Mouse (Mus musculus) heart, embryonic 14.5 days (tissue): ENCODE results near the gene Tnfrsf1a. TPM values are rescaled to one million over a fixed set of nuclear protein-coding genes. Genes with fewer than 3 reads are reported as not detected.

ENCODE experiments used
- ATAC-seq: fragments of 200-750 bp; cut with Nextera tagmentation; 2 replicates; pipeline ENCODE4 v1.8.0; 2017; ENCODE audit warnings: low read depth, moderate TSS enrichment; ENCODE audit not compliant: insufficient number of reproducible peaks, insufficient read depth, low FRiP score
- H3K27ac ChIP-seq, 2 experiments: fragments of 200-500 bp in 1 of 2; fragments of 300-500 bp in 1 of 2; sonication (generic) in 1 of 2; replicated peaks in 1 of 2; 2 replicates each; pipeline ENCODE4 v1.5.1; 2012 to 2014; ENCODE audit warnings: low read depth in 2 of 2, low read length in 2 of 2, control low read depth in 1 of 2, mild to moderate bottlenecking in 1 of 2, mixed read lengths in 1 of 2; ENCODE audit not compliant: control insufficient read depth in 1 of 2, insufficient read depth in 1 of 2
- H3K27me3 ChIP-seq: fragments of 300-500 bp; sonication (generic); 2 replicates; pipeline ENCODE4 v1.6.1; 2014; ENCODE audit warnings: mild to moderate bottlenecking, low read length, control low read depth; ENCODE audit not compliant: control insufficient read depth, insufficient read depth
- H3K36me3 ChIP-seq: fragments of 300-500 bp; sonication (generic); 2 replicates; pipeline ENCODE4 v1.6.1; 2014; ENCODE audit warnings: mild to moderate bottlenecking, control low read depth, low read length, mixed read lengths; ENCODE audit not compliant: control insufficient read depth, insufficient read depth
- H3K4me1 ChIP-seq, 2 experiments: fragments of 200-500 bp in 1 of 2; fragments of 300-500 bp in 1 of 2; sonication (generic) in 1 of 2; 2 replicates each; pipeline ENCODE4 v1.6.1; 2012 to 2014; ENCODE audit warnings: low read length in 2 of 2, control low read depth in 1 of 2, mixed read lengths in 1 of 2; ENCODE audit not compliant: control insufficient read depth in 2 of 2, insufficient read depth in 2 of 2
- H3K4me2 ChIP-seq: fragments of 300-500 bp; sonication (generic); 2 replicates; pipeline ENCODE4 v1.6.1; 2014; ENCODE audit warnings: mild to moderate bottlenecking, low read length
- H3K4me3 ChIP-seq, 2 experiments: fragments of 200-500 bp in 1 of 2; fragments of 300-500 bp in 1 of 2; sonication (generic) in 1 of 2; 2 replicates each; pipeline ENCODE4 v1.5.1; 2012 to 2014; ENCODE audit warnings: low read length in 2 of 2, mild to moderate bottlenecking in 2 of 2, control low read depth in 1 of 2, low read depth in 1 of 2, moderate library complexity in 1 of 2; ENCODE audit not compliant: control insufficient read depth in 1 of 2, insufficient read depth in 1 of 2
- H3K9ac ChIP-seq: fragments of 300-500 bp; sonication (generic); 2 replicates; pipeline ENCODE4 v1.6.1; 2014; ENCODE audit warnings: mild to moderate bottlenecking, low read length
- H3K9me3 ChIP-seq: fragments of 300-500 bp; sonication (generic); 2 replicates; pipeline ENCODE4 v1.6.1; 2016; ENCODE audit warnings: low read length, control low read depth; ENCODE audit not compliant: control insufficient read depth
- WGBS: fragments of 180-500 bp; shearing (Covaris S2); extraction: QIAGEN DNeasy Blood & Tissue Kit; methylation state at CpG from one replicate; pipeline ENCODE4 v1.1.7; 2014; 5-methylcytosine and 5-hydroxymethylcytosine counted together
- polyA plus RNA-seq: library from polyadenylated mRNA; unstranded; fragments of >200 nt; fragmentation: Nextera tagmentation; extraction: Ambion mirVana; gene quantifications from 2 replicates; pipeline ENCODE4 v1.2.1, GENCODE M21; 2014

Tnfrsf1a gene
- polyA plus RNA-seq, 1 experiment from 2014 or later = 43.5 TPM

GRCm38 (mm10) chr6:125308921-125309320, 40.2 kb upstream of the Tnfrsf1a start:
- ATAC-seq = no peak
- H3K36me3 ChIP-seq = peaks cover 56% of the 10 kb centered on the region
- peaks cover 13 to 23% of the 10 kb centered on the region in 2 experiments for H3K4me1 ChIP-seq
- H3K27ac ChIP-seq = no peak overlapping the region
- H3K27me3 ChIP-seq = no peaks in the 10 kb centered on the region
- 22% methylated on average over 13 of the region's 13 CpGs for WGBS
- no peaks in the 10 kb centered on the region for H3K9me3 ChIP-seq
- H3K4me2 ChIP-seq = 0 out of 2 replicates have a peak overlapping the region, but pooled peaks have one; percentile 2
- H3K9ac ChIP-seq = no peak overlapping the region
- H3K4me3 ChIP-seq = no peak overlapping the region

DNA sequence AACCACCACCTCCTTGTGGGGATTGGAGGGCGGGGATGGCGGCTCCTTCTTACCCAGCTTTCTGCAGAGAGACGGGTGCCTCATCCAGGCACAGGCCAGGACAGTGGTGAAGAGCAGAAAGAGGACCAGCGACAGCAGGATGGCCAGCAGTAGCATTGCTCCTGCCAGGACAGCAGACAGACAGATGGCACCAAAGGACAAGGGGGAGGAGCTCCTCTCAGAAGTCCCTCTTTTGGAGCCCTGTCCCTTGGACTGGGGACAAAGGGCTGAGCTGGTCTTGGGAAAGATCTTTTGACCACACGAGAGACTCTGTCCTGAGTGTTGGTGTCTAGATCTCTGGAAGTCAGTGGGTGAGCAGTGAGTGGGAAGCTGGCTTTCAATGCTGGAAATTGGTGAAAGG, 39.8 kb upstream of the Tnfrsf1a start:
- H3K4me1 ChIP-seq = peaks cover 18 to 28% of the 10 kb centered on the region in 2 experiments
- peaks cover 56% of the 10 kb centered on the region for H3K36me3 ChIP-seq
- WGBS = 47% methylated on average over 5 of the region's 5 CpGs
- no peaks in the 10 kb centered on the region for H3K27me3 ChIP-seq
- H3K9me3 ChIP-seq = no peaks in the 10 kb centered on the region
- H3K27ac ChIP-seq = no peak overlapping the region
- H3K9ac ChIP-seq = no peak overlapping the region
- ATAC-seq = no peak
- H3K4me3 ChIP-seq = no peak overlapping the region
- H3K4me2 ChIP-seq = 0 out of 2 replicates have a peak overlapping the region, but pooled peaks have one; percentile 2

DNA sequence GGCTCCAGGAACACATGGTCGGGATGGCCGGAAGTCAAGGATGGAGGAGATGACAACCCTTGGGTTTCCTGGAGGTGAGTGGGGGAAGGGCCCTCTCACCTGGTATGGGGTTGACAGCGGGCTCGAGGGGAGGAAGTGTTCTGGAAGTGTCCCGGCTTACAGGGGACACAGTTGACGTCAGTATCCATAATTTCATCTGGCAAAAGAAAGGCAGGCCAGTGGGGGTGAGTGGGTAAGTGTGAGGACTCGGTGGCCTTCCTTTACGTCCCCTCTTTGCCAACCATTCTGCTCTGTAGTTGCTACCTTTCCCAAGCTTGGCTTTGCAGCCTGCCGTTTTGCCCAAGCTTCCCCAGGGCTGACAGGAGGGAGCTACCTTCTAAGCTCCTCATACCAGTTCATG, 37.0 kb upstream of the Tnfrsf1a start:
- Histone ChIP-seq H3K27me3 (no peaks in the 10 kb centered on the region), H3K36me3 (peaks cover 44% of the 10 kb centered on the region), H3K9ac (peak overlapping the region; percentile 94), H3K4me2 (peak overlapping the region; percentile 74), H3K4me3 (peak overlapping the region; percentile 62 to 68), H3K9me3 (no peaks in the 10 kb centered on the region), H3K27ac (no peak overlapping the region), H3K4me1 (peaks cover 21 to 29% of the 10 kb centered on the region in 2 experiments)
- ATAC-seq = no peak
- WGBS = 76% methylated on average over 9 of the region's 9 CpGs

GRCm38 (mm10) chr6:125312581-125313355, 36.4 kb upstream of the Tnfrsf1a start:
- Histone ChIP-seq H3K4me3 (peak overlapping the region; percentile 62 to 68), H3K27ac (peak overlapping the region; percentile 46 to 73), H3K27me3 (no peaks in the 10 kb centered on the region), H3K9me3 (no peaks in the 10 kb centered on the region), H3K4me2 (peak overlapping the region; percentile 74), H3K9ac (peak overlapping the region; percentile 94), H3K4me1 (peaks cover 24 to 32% of the 10 kb centered on the region in 2 experiments), H3K36me3 (peaks cover 40% of the 10 kb centered on the region)
- WGBS = 41% methylated on average over 22 of the region's 22 CpGs
- ATAC-seq = no peak

DNA sequence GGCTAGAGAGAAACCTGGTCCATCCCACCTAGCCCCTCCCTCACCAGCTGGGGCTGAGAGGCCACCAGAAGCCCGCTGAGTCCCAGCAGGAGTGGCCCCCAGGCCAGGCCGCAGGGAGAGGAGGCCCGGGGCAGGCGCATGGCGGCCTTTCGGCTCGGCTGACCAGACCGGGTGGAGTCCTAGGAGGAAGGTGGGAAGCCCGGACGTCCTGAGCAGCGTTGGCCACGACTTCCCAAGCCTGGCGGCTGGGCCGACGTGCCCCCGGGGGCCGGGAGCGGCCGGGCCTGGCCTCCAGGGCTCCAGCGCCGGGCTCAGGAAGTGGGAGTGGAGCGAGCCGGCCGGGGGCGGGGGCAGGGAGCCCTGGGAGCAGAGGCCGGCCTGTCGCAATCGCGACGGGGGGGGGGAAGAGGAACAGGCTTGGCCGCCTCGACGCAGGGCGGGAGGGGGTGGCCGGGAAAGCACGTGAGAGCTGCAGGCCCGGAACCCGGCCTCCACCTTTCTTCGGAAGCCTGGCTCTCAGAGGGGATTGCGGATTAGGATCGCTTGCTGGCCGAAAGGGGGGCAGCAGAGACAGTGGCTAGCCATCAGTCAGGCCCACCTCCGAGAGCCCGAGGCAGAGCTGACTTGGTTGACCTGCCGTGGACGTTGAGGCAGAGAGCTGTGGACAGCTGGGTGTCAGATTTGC, 35.5 kb upstream of the Tnfrsf1a start, which contains the start of gene Ltbr:
Ltbr (minus strand) TSS at position 340 of the 685 bp plus-strand sequence.
- Histone ChIP-seq H3K9me3 (no peaks in the 10 kb centered on the region), H3K27me3 (no peaks in the 10 kb centered on the region), H3K4me1 (peaks cover 24 to 32% of the 10 kb centered on the region in 2 experiments), H3K4me3 (peak within 1 kb of the TSS; percentile 62 to 68), H3K4me2 (peak within 1 kb of the TSS; percentile 74), H3K27ac (peak within 1 kb of the TSS; percentile 46 to 73), H3K36me3 (peaks cover 31% of the 10 kb centered on the region), H3K9ac (peak within 1 kb of the TSS; percentile 94)
- ATAC-seq = peak; percentile 82
- WGBS = 1% methylated on average over 44 of the region's 46 CpGs

DNA sequence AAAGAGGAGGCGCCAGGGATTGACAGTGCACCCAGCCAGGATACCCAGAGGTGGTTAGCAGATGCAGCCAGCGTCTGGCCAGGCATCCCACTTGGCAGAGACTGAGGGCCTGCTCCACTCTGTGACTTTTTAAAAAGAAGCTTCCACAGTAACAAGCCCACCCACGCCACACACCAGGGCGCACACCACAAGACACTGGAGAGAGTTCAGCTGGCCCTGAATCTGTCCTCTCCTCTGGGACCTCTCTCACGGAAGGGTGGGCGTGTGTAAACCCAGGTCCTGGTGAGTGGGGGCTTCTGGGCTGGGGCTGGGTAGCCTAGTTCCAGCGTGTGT, 35.0 kb upstream of the Tnfrsf1a start:
- Histone ChIP-seq H3K9ac (peak overlapping the region; percentile 94), H3K4me1 (peaks cover 24 to 30% of the 10 kb centered on the region in 2 experiments), H3K27ac (peak overlapping the region; percentile 4 to 73; a peak in 3 of 4 replicates), H3K36me3 (peaks cover 26% of the 10 kb centered on the region), H3K4me3 (peak overlapping the region; percentile 62 to 68), H3K27me3 (no peaks in the 10 kb centered on the region), H3K4me2 (peak overlapping the region; percentile 74), H3K9me3 (no peaks in the 10 kb centered on the region)
- 0 out of 2 replicates have a peak, but pooled peaks have one; percentile 4 for ATAC-seq
- WGBS = 58% methylated on average over 7 of the region's 7 CpGs

- H3K4me2 ChIP-seq = no peak overlapping the region
- no peak overlapping the region for H3K9ac ChIP-seq
Measured at GRCm38 (mm10) chr6:125314746-125315145, 34.4 kb upstream of the Tnfrsf1a start.

More at GRCm38 (mm10) chr6:125314746-125315145, 34.4 kb upstream of the Tnfrsf1a start:
- H3K27ac ChIP-seq = no peak overlapping the region
- peaks cover 24 to 28% of the 10 kb centered on the region in 2 experiments for H3K4me1 ChIP-seq
- H3K4me3 ChIP-seq = no peak overlapping the region
- H3K27me3 ChIP-seq = peaks cover 3% of the 10 kb centered on the region
- no peak for ATAC-seq
- H3K36me3 ChIP-seq = peaks cover 21% of the 10 kb centered on the region
- 81% methylated on average over 6 of the region's 6 CpGs for WGBS
- no peaks in the 10 kb centered on the region for H3K9me3 ChIP-seq
